Mouse (Mus musculus): ENCODE measurements around the gene Prune1.

Gene Prune1

GRCm38 (mm10) chr3:95250361-95250760 lies 31.5 kb downstream of the Prune1 start:
- no peak for TF ChIP-seq NANOG (IDR thresholded peaks at IDR 0.05; ENCODE audit: borderline replicate concordance, low read length)
- TF ChIP-seq POU5F1 (IDR thresholded peaks at IDR 0.05; ENCODE audit: borderline replicate concordance, low read length) = no peak
- no peak for TF ChIP-seq CTCF (conservative IDR thresholded peaks at IDR 0.05; ENCODE audit: low read length)
- no peaks in the 10 kb centered on the region for H3K27me3 ChIP-seq (ENCODE audit: insufficient read depth, low read length)
- no peaks in the 10 kb centered on the region for H3K9me3 ChIP-seq (ENCODE audit: low read length)

GRCm38 (mm10) chr3:95247660-95248336 lies 34.1 kb downstream of the Prune1 start:
- Histone ChIP-seq H3K36me3 (ENCODE audit: insufficient read depth, low read length) (peaks cover 70% of the 10 kb centered on the region), H3K4me1 (replicated peaks; ENCODE audit: low read depth, low read length) (peaks cover 57% of the 10 kb centered on the region), H3K9me3 (ENCODE audit: low read length) (no peaks in the 10 kb centered on the region), H3K27me3 (ENCODE audit: insufficient read depth, low read length) (no peaks in the 10 kb centered on the region), H3K4me3 (replicated peaks; ENCODE audit: low read length) (no peak overlapping the region)
- TF ChIP-seq POU5F1 (IDR thresholded peaks at IDR 0.05; ENCODE audit: borderline replicate concordance, low read length) (no peak), CTCF (conservative IDR thresholded peaks at IDR 0.05; ENCODE audit: low read length) (no peak), NANOG (IDR thresholded peaks at IDR 0.05; ENCODE audit: borderline replicate concordance, low read length) (no peak)

More at GRCm38 (mm10) chr3:95250361-95250760, 31.5 kb downstream of the Prune1 start:
- Histone ChIP-seq H3K4me3 (replicated peaks; ENCODE audit: low read length) (peak overlapping the region; percentile 62), H3K4me1 (replicated peaks; ENCODE audit: low read depth, low read length) (peaks cover 67% of the 10 kb centered on the region), H3K36me3 (ENCODE audit: insufficient read depth, low read length) (peaks cover 71% of the 10 kb centered on the region)

- Histone ChIP-seq H3K4me1 (replicated peaks; ENCODE audit: low read depth, low read length) (peaks cover 50% of the 10 kb centered on the region), H3K9me3 (ENCODE audit: low read length) (no peaks in the 10 kb centered on the region), H3K27me3 (ENCODE audit: insufficient read depth, low read length) (no peaks in the 10 kb centered on the region), H3K4me3 (replicated peaks; ENCODE audit: low read length) (no peak overlapping the region), H3K36me3 (ENCODE audit: insufficient read depth, low read length) (peaks cover 63% of the 10 kb centered on the region)
- no peak for TF ChIP-seq POU5F1 (IDR thresholded peaks at IDR 0.05; ENCODE audit: borderline replicate concordance, low read length)
- TF ChIP-seq CTCF (conservative IDR thresholded peaks at IDR 0.05; ENCODE audit: low read length) = no peak
- TF ChIP-seq NANOG (IDR thresholded peaks at IDR 0.05; ENCODE audit: borderline replicate concordance, low read length) = no peak
Observed at GRCm38 (mm10) chr3:95246465-95247231, 35.2 kb downstream of the Prune1 start.

GRCm38 (mm10) chr3:95243086-95243485 lies 38.8 kb downstream of the Prune1 start:
- Histone ChIP-seq H3K36me3 (ENCODE audit: insufficient read depth, low read length) (peaks cover 53% of the 10 kb centered on the region), H3K4me3 (replicated peaks; ENCODE audit: low read length) (no peak overlapping the region), H3K9me3 (ENCODE audit: low read length) (no peaks in the 10 kb centered on the region), H3K27me3 (ENCODE audit: insufficient read depth, low read length) (peaks cover 3% of the 10 kb centered on the region; the same call in 1 of the 2 replicates), H3K4me1 (replicated peaks; ENCODE audit: low read depth, low read length) (peaks cover 48% of the 10 kb centered on the region)
- TF ChIP-seq POU5F1 (IDR thresholded peaks at IDR 0.05; ENCODE audit: borderline replicate concordance, low read length) = no peak
- TF ChIP-seq NANOG (IDR thresholded peaks at IDR 0.05; ENCODE audit: borderline replicate concordance, low read length) = no peak
- TF ChIP-seq CTCF (conservative IDR thresholded peaks at IDR 0.05; ENCODE audit: low read length) = no peak

GRCm38 (mm10) chr3:95241498-95241897 lies 40.4 kb downstream of the Prune1 start, which contains the start of gene Gm128:
Gene Gm128, minus strand, starts transcription at chr3:95241598.
- Histone ChIP-seq H3K36me3 (ENCODE audit: insufficient read depth, low read length) (peaks cover 60% of the 10 kb centered on the region), H3K27me3 (ENCODE audit: insufficient read depth, low read length) (peaks cover 3% of the 10 kb centered on the region; the same call in 1 of the 2 replicates), H3K4me1 (replicated peaks; ENCODE audit: low read depth, low read length) (peaks cover 56% of the 10 kb centered on the region), H3K9me3 (ENCODE audit: low read length) (no peaks in the 10 kb centered on the region), H3K4me3 (replicated peaks; ENCODE audit: low read length) (peak within 1 kb of the TSS; percentile 70)
- TF ChIP-seq CTCF (conservative IDR thresholded peaks at IDR 0.05; ENCODE audit: low read length) (no peak), POU5F1 (IDR thresholded peaks at IDR 0.05; ENCODE audit: borderline replicate concordance, low read length) (no peak), NANOG (IDR thresholded peaks at IDR 0.05; ENCODE audit: borderline replicate concordance, low read length) (no peak)

GRCm38 (mm10) chr3:95240900-95241299 lies 41.0 kb downstream of the Prune1 start:
- H3K36me3 ChIP-seq (ENCODE audit: insufficient read depth, low read length) = peaks cover 60% of the 10 kb centered on the region
- peak overlapping the region; percentile 70 for H3K4me3 ChIP-seq (replicated peaks; ENCODE audit: low read length)
- no peak for TF ChIP-seq POU5F1 (IDR thresholded peaks at IDR 0.05; ENCODE audit: borderline replicate concordance, low read length)
- no peak for TF ChIP-seq CTCF (conservative IDR thresholded peaks at IDR 0.05; ENCODE audit: low read length)
- no peak for TF ChIP-seq NANOG (IDR thresholded peaks at IDR 0.05; ENCODE audit: borderline replicate concordance, low read length)
- H3K27me3 ChIP-seq (ENCODE audit: insufficient read depth, low read length) = peaks cover 3% of the 10 kb centered on the region; the same call in 1 of the 2 replicates
- H3K4me1 ChIP-seq (replicated peaks; ENCODE audit: low read depth, low read length) = peaks cover 61% of the 10 kb centered on the region
- H3K9me3 ChIP-seq (ENCODE audit: low read length) = no peaks in the 10 kb centered on the region

- Histone ChIP-seq H3K27me3 (ENCODE audit: insufficient read depth, low read length) (peaks cover 3% of the 10 kb centered on the region; the same call in 1 of the 2 replicates), H3K9me3 (ENCODE audit: low read length) (no peaks in the 10 kb centered on the region)
- TF ChIP-seq CTCF (conservative IDR thresholded peaks at IDR 0.05; ENCODE audit: low read length) (no peak), POU5F1 (IDR thresholded peaks at IDR 0.05; ENCODE audit: borderline replicate concordance, low read length) (no peak), NANOG (IDR thresholded peaks at IDR 0.05; ENCODE audit: borderline replicate concordance, low read length) (no peak)
Observed at GRCm38 (mm10) chr3:95239971-95240370, 41.9 kb downstream of the Prune1 start.

GRCm38 (mm10) chr3:95239022-95239421 lies 42.9 kb downstream of the Prune1 start:
- H3K4me3 ChIP-seq (replicated peaks; ENCODE audit: low read length) = no peak overlapping the region
- H3K36me3 ChIP-seq (ENCODE audit: insufficient read depth, low read length) = peaks cover 63% of the 10 kb centered on the region
- H3K4me1 ChIP-seq (replicated peaks; ENCODE audit: low read depth, low read length) = peaks cover 80% of the 10 kb centered on the region
- no peaks in the 10 kb centered on the region for H3K9me3 ChIP-seq (ENCODE audit: low read length)
- TF ChIP-seq CTCF (conservative IDR thresholded peaks at IDR 0.05; ENCODE audit: low read length) = 0 out of 2 replicates have a peak, but pooled peaks have one; percentile 2
- no peak for TF ChIP-seq POU5F1 (IDR thresholded peaks at IDR 0.05; ENCODE audit: borderline replicate concordance, low read length)
- peaks cover 3% of the 10 kb centered on the region; the same call in 1 of the 2 replicates for H3K27me3 ChIP-seq (ENCODE audit: insufficient read depth, low read length)

More at GRCm38 (mm10) chr3:95239971-95240370, 41.9 kb downstream of the Prune1 start:
- Histone ChIP-seq H3K4me3 (replicated peaks; ENCODE audit: low read length) (peak overlapping the region; percentile 70), H3K36me3 (ENCODE audit: insufficient read depth, low read length) (peaks cover 62% of the 10 kb centered on the region), H3K4me1 (replicated peaks; ENCODE audit: low read depth, low read length) (peaks cover 71% of the 10 kb centered on the region)

All from E14TG2a.4 (cell line).